Mouse (Mus musculus): ENCODE results near the gene Rassf3. TPM values are rescaled to one million over a fixed set of nuclear protein-coding genes. Genes with fewer than 3 reads are reported as not detected.
A peak's percentile ranks its signal among the peaks of the same experiment; 100 is the strongest.

Gene Rassf3
- polyA plus RNA-seq, 2 experiments = 20.7 to 23.2 TPM

GRCm38 (mm10) chr10:121394789-121395325 lies 81.3 kb downstream of the Rassf3 start:
- Histone ChIP-seq H3K27ac (replicated peaks; ENCODE audit: low read depth, low read length) (no peak overlapping the region), H3K36me3 (ENCODE audit: control insufficient read depth, insufficient read depth, low read length) (peaks cover 67% of the 10 kb centered on the region), H3K9ac (ENCODE audit: low read depth, low read length, severe bottlenecking) (no peak overlapping the region), H3K9me3 (ENCODE audit: control insufficient read depth, low read length) (no peaks in the 10 kb centered on the region), H3K4me1 (ENCODE audit: control insufficient read depth, insufficient read depth, low read length) (no peaks in the 10 kb centered on the region), H3K4me3 (replicated peaks; ENCODE audit: low read length) (no peak overlapping the region), H3K27me3 (ENCODE audit: control insufficient read depth, insufficient read depth, low read length) (no peaks in the 10 kb centered on the region), H3K4me2 (replicated peaks; ENCODE audit: low read depth, low read length, severe bottlenecking) (no peak overlapping the region)
- DNase-seq (ENCODE audit: low spot score) = no peak
- no peak for TF ChIP-seq POLR2A (IDR thresholded peaks at IDR 0.05; ENCODE audit: borderline replicate concordance, extremely low read depth, insufficient read depth, insufficient read length)
- 74% methylated on average over 18 of the region's 18 CpGs for WGBS
- ATAC-seq (ENCODE audit: low FRiP score, low read depth) = no peak

- H3K4me1 ChIP-seq (ENCODE audit: control insufficient read depth, insufficient read depth, low read length) = no peaks in the 10 kb centered on the region
- 73% methylated on average over 6 of the region's 6 CpGs for WGBS
Measured at GRCm38 (mm10) chr10:121394270-121394669, 81.9 kb downstream of the Rassf3 start.

GRCm38 (mm10) chr10:121391901-121392300 lies 84.2 kb downstream of the Rassf3 start:
- no peak for TF ChIP-seq POLR2A (IDR thresholded peaks at IDR 0.05; ENCODE audit: borderline replicate concordance, extremely low read depth, insufficient read depth, insufficient read length)
- DNase-seq (ENCODE audit: low spot score) = no peak
- WGBS = 93% methylated on average over 8 of the region's 8 CpGs
- H3K4me2 ChIP-seq (replicated peaks; ENCODE audit: low read depth, low read length, severe bottlenecking) = no peak overlapping the region
- no peaks in the 10 kb centered on the region for H3K4me1 ChIP-seq (ENCODE audit: control insufficient read depth, insufficient read depth, low read length)
- H3K36me3 ChIP-seq (ENCODE audit: control insufficient read depth, insufficient read depth, low read length) = peaks cover 90% of the 10 kb centered on the region
- no peak overlapping the region for H3K9ac ChIP-seq (ENCODE audit: low read depth, low read length, severe bottlenecking)
- ATAC-seq (ENCODE audit: low FRiP score, low read depth) = no peak
- H3K9me3 ChIP-seq (ENCODE audit: control insufficient read depth, low read length) = no peaks in the 10 kb centered on the region
- H3K4me3 ChIP-seq (replicated peaks; ENCODE audit: low read length) = no peak overlapping the region
- no peaks in the 10 kb centered on the region for H3K27me3 ChIP-seq (ENCODE audit: control insufficient read depth, insufficient read depth, low read length)
- no peak overlapping the region for H3K27ac ChIP-seq (replicated peaks; ENCODE audit: low read depth, low read length)

More at GRCm38 (mm10) chr10:121394270-121394669, 81.9 kb downstream of the Rassf3 start:
- DNase-seq (ENCODE audit: low spot score) = no peak
- H3K27ac ChIP-seq (replicated peaks; ENCODE audit: low read depth, low read length) = 0 out of 2 replicates have a peak overlapping the region, but pooled peaks have one; percentile 1
- H3K9me3 ChIP-seq (ENCODE audit: control insufficient read depth, low read length) = no peaks in the 10 kb centered on the region
- H3K36me3 ChIP-seq (ENCODE audit: control insufficient read depth, insufficient read depth, low read length) = peaks cover 73% of the 10 kb centered on the region
- TF ChIP-seq POLR2A (IDR thresholded peaks at IDR 0.05; ENCODE audit: borderline replicate concordance, extremely low read depth, insufficient read depth, insufficient read length) = no peak
- H3K4me2 ChIP-seq (replicated peaks; ENCODE audit: low read depth, low read length, severe bottlenecking) = no peak overlapping the region
- peak; percentile 25; the same call in 1 of the 2 replicates for ATAC-seq (ENCODE audit: low FRiP score, low read depth)
- no peak overlapping the region for H3K4me3 ChIP-seq (replicated peaks; ENCODE audit: low read length)
- no peak overlapping the region for H3K9ac ChIP-seq (ENCODE audit: low read depth, low read length, severe bottlenecking)
- no peaks in the 10 kb centered on the region for H3K27me3 ChIP-seq (ENCODE audit: control insufficient read depth, insufficient read depth, low read length)

GRCm38 (mm10) chr10:121390602-121391001 lies 85.5 kb downstream of the Rassf3 start:
- TF ChIP-seq POLR2A (IDR thresholded peaks at IDR 0.05; ENCODE audit: borderline replicate concordance, extremely low read depth, insufficient read depth, insufficient read length) = no peak
- Histone ChIP-seq H3K27me3 (ENCODE audit: control insufficient read depth, insufficient read depth, low read length) (no peaks in the 10 kb centered on the region), H3K4me3 (replicated peaks; ENCODE audit: low read length) (no peak overlapping the region), H3K4me1 (ENCODE audit: control insufficient read depth, insufficient read depth, low read length) (peaks cover 2% of the 10 kb centered on the region; the same call in 1 of the 2 replicates), H3K9ac (ENCODE audit: low read depth, low read length, severe bottlenecking) (no peak overlapping the region), H3K9me3 (ENCODE audit: control insufficient read depth, low read length) (no peaks in the 10 kb centered on the region), H3K27ac (replicated peaks; ENCODE audit: low read depth, low read length) (no peak overlapping the region), H3K4me2 (replicated peaks; ENCODE audit: low read depth, low read length, severe bottlenecking) (no peak overlapping the region), H3K36me3 (ENCODE audit: control insufficient read depth, insufficient read depth, low read length) (peaks cover 86% of the 10 kb centered on the region)
- DNase-seq (ENCODE audit: low spot score) (no peak), ATAC-seq (ENCODE audit: low FRiP score, low read depth) (no peak)
- 68% methylated on average over 10 of the region's 10 CpGs for WGBS

GRCm38 (mm10) chr10:121386347-121386746 lies 89.8 kb downstream of the Rassf3 start:
- Histone ChIP-seq H3K4me1 (ENCODE audit: control insufficient read depth, insufficient read depth, low read length) (peaks cover 2% of the 10 kb centered on the region; the same call in 1 of the 2 replicates), H3K27me3 (ENCODE audit: control insufficient read depth, insufficient read depth, low read length) (no peaks in the 10 kb centered on the region), H3K9me3 (ENCODE audit: control insufficient read depth, low read length) (no peaks in the 10 kb centered on the region), H3K27ac (replicated peaks; ENCODE audit: low read depth, low read length) (no peak overlapping the region), H3K4me3 (replicated peaks; ENCODE audit: low read length) (no peak overlapping the region), H3K9ac (ENCODE audit: low read depth, low read length, severe bottlenecking) (no peak overlapping the region), H3K36me3 (ENCODE audit: control insufficient read depth, insufficient read depth, low read length) (peaks cover 86% of the 10 kb centered on the region), H3K4me2 (replicated peaks; ENCODE audit: low read depth, low read length, severe bottlenecking) (no peak overlapping the region)
- peak; percentile 42 for DNase-seq (ENCODE audit: low spot score)
- 54% methylated on average over 9 of the region's 9 CpGs for WGBS
- TF ChIP-seq POLR2A (IDR thresholded peaks at IDR 0.05; ENCODE audit: borderline replicate concordance, extremely low read depth, insufficient read depth, insufficient read length) = no peak
- peak; percentile 82 for ATAC-seq (ENCODE audit: low FRiP score, low read depth)
